Mouse (Mus musculus): ENCODE measurements at regions not wholly inside any gene's neighbourhood (a gene's known extent, or its start where the extent isn't known, plus 50 kb on each side); places are given as distances from the start of the nearest gene placed in this dataset.

GRCm38 (mm10) chr15:52863494-52863893 lies 1021.2 kb upstream of the Gm7489 start:
- no peak overlapping the region for H3K27ac ChIP-seq (ENCODE audit: low read depth, low read length)
- H3K9me3 ChIP-seq (replicated peaks; ENCODE audit: control insufficient read depth, low read length), result no peaks in the 10 kb centered on the region
- no peak for ATAC-seq (replicated peaks; ENCODE audit: insufficient number of reproducible peaks, low FRiP score, low TSS enrichment)
- H3K4me1 ChIP-seq (ENCODE audit: control insufficient read depth, insufficient read depth, low read length), result no peaks in the 10 kb centered on the region
- no peak overlapping the region for H3K4me2 ChIP-seq
- WGBS (ENCODE audit: insufficient replicate concordance), result 79% methylated on average over 4 of the region's 4 CpGs
- no peaks in the 10 kb centered on the region for H3K36me3 ChIP-seq (ENCODE audit: control insufficient read depth, insufficient read depth, low read length)
- H3K27me3 ChIP-seq (ENCODE audit: control insufficient read depth, insufficient read depth, low read length), result no peaks in the 10 kb centered on the region
- no peak overlapping the region for H3K9ac ChIP-seq (ENCODE audit: low read depth, low read length)
- no peak overlapping the region for H3K4me3 ChIP-seq (ENCODE audit: low read depth, low read length)

DNA sequence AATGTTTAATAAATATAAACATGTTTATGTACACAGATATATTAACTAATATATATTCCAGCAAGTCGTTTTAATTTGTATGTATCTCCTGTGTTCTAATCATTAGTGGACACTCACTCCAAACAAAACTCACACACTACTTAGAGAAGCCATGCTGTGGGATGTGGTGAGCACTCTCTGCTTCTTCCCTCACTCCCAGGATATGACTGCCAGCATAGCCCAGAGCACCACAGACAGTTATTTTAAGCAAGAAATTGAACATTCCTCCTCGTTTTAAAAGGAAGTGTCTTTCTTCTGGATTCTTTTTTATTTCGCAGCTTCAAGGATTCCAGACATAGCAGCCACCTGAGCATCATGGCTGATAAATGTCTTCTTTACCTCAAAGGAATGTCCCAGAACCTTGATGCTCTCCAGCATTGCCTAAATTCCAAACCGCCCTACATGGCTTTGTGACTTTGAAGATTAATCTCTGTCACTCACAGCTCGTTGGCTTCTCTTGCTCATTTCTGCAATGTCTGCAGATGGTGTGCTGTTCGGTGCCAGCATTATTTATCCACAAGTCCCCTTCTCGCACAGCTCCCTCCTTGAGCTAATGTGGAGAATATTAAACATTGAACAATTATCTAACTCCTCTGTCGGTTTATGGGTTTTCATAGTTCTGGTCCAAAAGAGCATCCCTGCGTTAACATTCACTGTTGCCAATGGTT lies 992.3 kb upstream of the Gm7489 start:
- H3K27ac ChIP-seq (ENCODE audit: low read depth, low read length), result no peak overlapping the region
- H3K4me1 ChIP-seq (ENCODE audit: control insufficient read depth, insufficient read depth, low read length), result no peaks in the 10 kb centered on the region
- no peak overlapping the region for H3K4me2 ChIP-seq
- H3K27me3 ChIP-seq (ENCODE audit: control insufficient read depth, insufficient read depth, low read length), result no peaks in the 10 kb centered on the region
- ATAC-seq (replicated peaks; ENCODE audit: insufficient number of reproducible peaks, low FRiP score, low TSS enrichment), result no peak
- no peak overlapping the region for H3K4me3 ChIP-seq (ENCODE audit: low read depth, low read length)
- H3K36me3 ChIP-seq (ENCODE audit: control insufficient read depth, insufficient read depth, low read length), result no peaks in the 10 kb centered on the region
- 62% methylated on average over 9 of the region's 9 CpGs for WGBS (ENCODE audit: insufficient replicate concordance)
- no peak overlapping the region for H3K9ac ChIP-seq (ENCODE audit: low read depth, low read length)
- no peaks in the 10 kb centered on the region for H3K9me3 ChIP-seq (replicated peaks; ENCODE audit: control insufficient read depth, low read length)

- H3K9ac ChIP-seq (ENCODE audit: low read depth, low read length), result no peak overlapping the region
- no peak overlapping the region for H3K4me2 ChIP-seq
- H3K4me1 ChIP-seq (ENCODE audit: control insufficient read depth, insufficient read depth, low read length), result no peaks in the 10 kb centered on the region
- ATAC-seq (replicated peaks; ENCODE audit: insufficient number of reproducible peaks, low FRiP score, low TSS enrichment), result no peak
- H3K9me3 ChIP-seq (replicated peaks; ENCODE audit: control insufficient read depth, low read length), result no peaks in the 10 kb centered on the region
- H3K27me3 ChIP-seq (ENCODE audit: control insufficient read depth, insufficient read depth, low read length), result no peaks in the 10 kb centered on the region
- H3K36me3 ChIP-seq (ENCODE audit: control insufficient read depth, insufficient read depth, low read length), result no peaks in the 10 kb centered on the region
- H3K4me3 ChIP-seq (ENCODE audit: low read depth, low read length), result no peak overlapping the region
- WGBS (ENCODE audit: insufficient replicate concordance), result 37% methylated on average over 1 of the region's 1 CpGs
- no peak overlapping the region for H3K27ac ChIP-seq (ENCODE audit: low read depth, low read length)
Measured at GRCm38 (mm10) chr15:52898107-52898506, 986.6 kb upstream of the Gm7489 start.

DNA sequence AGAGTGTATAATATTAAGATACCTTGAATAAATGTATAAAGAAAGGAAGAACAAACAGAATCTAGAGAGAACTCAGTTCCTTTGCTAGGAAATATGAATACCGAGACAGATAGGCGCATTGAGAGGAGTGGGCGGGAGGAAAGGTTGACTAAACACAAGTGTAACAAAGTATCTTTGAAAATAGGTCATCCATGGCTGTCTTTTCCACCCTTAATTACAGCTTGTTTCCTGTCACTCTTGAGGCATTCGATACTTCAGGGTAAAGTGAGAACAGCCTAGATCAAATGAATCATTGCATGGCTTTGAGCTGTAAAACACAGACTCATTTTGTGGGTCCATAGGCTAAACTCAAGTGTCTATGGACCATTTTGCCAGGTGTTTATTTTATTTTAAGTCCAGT lies 985.3 kb upstream of the Gm7489 start:
- 80% methylated on average over 4 of the region's 4 CpGs for WGBS (ENCODE audit: insufficient replicate concordance)
- no peak overlapping the region for H3K4me2 ChIP-seq

GRCm38 (mm10) chr15:52899822-52900221 lies 984.9 kb upstream of the Gm7489 start:
- ATAC-seq (replicated peaks; ENCODE audit: insufficient number of reproducible peaks, low FRiP score, low TSS enrichment), result no peak
- WGBS (ENCODE audit: insufficient replicate concordance), result 67% methylated on average over 3 of the region's 3 CpGs

More for the DNA sequence above, 985.3 kb upstream of the Gm7489 start:
- H3K36me3 ChIP-seq (ENCODE audit: control insufficient read depth, insufficient read depth, low read length), result no peaks in the 10 kb centered on the region
- no peaks in the 10 kb centered on the region for H3K27me3 ChIP-seq (ENCODE audit: control insufficient read depth, insufficient read depth, low read length)
- H3K9ac ChIP-seq (ENCODE audit: low read depth, low read length), result no peak overlapping the region
- no peak overlapping the region for H3K4me3 ChIP-seq (ENCODE audit: low read depth, low read length)
- no peaks in the 10 kb centered on the region for H3K9me3 ChIP-seq (replicated peaks; ENCODE audit: control insufficient read depth, low read length)
- ATAC-seq (replicated peaks; ENCODE audit: insufficient number of reproducible peaks, low FRiP score, low TSS enrichment), result no peak
- no peak overlapping the region for H3K27ac ChIP-seq (ENCODE audit: low read depth, low read length)
- H3K4me1 ChIP-seq (ENCODE audit: control insufficient read depth, insufficient read depth, low read length), result no peaks in the 10 kb centered on the region

GRCm38 (mm10) chr15:52905231-52905630 lies 979.5 kb upstream of the Gm7489 start:
- H3K4me2 ChIP-seq, result no peak overlapping the region
- no peaks in the 10 kb centered on the region for H3K36me3 ChIP-seq (ENCODE audit: control insufficient read depth, insufficient read depth, low read length)
- no peaks in the 10 kb centered on the region for H3K27me3 ChIP-seq (ENCODE audit: control insufficient read depth, insufficient read depth, low read length)
- no peaks in the 10 kb centered on the region for H3K4me1 ChIP-seq (ENCODE audit: control insufficient read depth, insufficient read depth, low read length)
- no peaks in the 10 kb centered on the region for H3K9me3 ChIP-seq (replicated peaks; ENCODE audit: control insufficient read depth, low read length)
- H3K4me3 ChIP-seq (ENCODE audit: low read depth, low read length), result no peak overlapping the region
- 74% methylated on average over 3 of the region's 3 CpGs for WGBS (ENCODE audit: insufficient replicate concordance)
- ATAC-seq (replicated peaks; ENCODE audit: insufficient number of reproducible peaks, low FRiP score, low TSS enrichment), result no peak
- no peak overlapping the region for H3K9ac ChIP-seq (ENCODE audit: low read depth, low read length)
- H3K27ac ChIP-seq (ENCODE audit: low read depth, low read length), result no peak overlapping the region

More at GRCm38 (mm10) chr15:52899822-52900221, 984.9 kb upstream of the Gm7489 start:
- H3K9me3 ChIP-seq (replicated peaks; ENCODE audit: control insufficient read depth, low read length), result no peaks in the 10 kb centered on the region
- H3K27ac ChIP-seq (ENCODE audit: low read depth, low read length), result no peak overlapping the region
- H3K4me3 ChIP-seq (ENCODE audit: low read depth, low read length), result no peak overlapping the region
- H3K36me3 ChIP-seq (ENCODE audit: control insufficient read depth, insufficient read depth, low read length), result no peaks in the 10 kb centered on the region
- H3K4me2 ChIP-seq, result no peak overlapping the region
- H3K27me3 ChIP-seq (ENCODE audit: control insufficient read depth, insufficient read depth, low read length), result no peaks in the 10 kb centered on the region
- H3K9ac ChIP-seq (ENCODE audit: low read depth, low read length), result no peak overlapping the region
- no peaks in the 10 kb centered on the region for H3K4me1 ChIP-seq (ENCODE audit: control insufficient read depth, insufficient read depth, low read length)

DNA sequence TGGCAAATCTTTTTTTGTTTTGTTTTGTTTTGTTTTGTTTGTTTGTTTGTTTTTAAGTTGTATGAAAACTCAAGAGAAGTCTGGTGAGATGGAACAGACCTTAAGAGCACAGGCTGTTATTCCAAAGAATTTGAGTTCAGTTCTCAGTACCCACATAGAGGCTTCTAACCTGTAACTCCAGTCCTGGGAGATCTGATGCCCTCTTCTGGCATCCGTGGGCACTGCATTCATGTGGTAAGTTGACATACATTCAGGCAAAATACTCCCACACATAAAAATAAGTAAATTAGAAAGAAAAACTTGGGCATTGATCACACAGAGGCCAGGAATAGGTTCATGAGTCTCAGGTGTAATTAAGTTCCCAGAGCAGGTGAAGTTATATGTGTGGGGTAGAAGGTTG lies 977.5 kb upstream of the Gm7489 start:
- Histone ChIP-seq H3K27ac (ENCODE audit: low read depth, low read length) (no peak overlapping the region), H3K9me3 (replicated peaks; ENCODE audit: control insufficient read depth, low read length) (no peaks in the 10 kb centered on the region), H3K36me3 (ENCODE audit: control insufficient read depth, insufficient read depth, low read length) (no peaks in the 10 kb centered on the region), H3K4me1 (ENCODE audit: control insufficient read depth, insufficient read depth, low read length) (no peaks in the 10 kb centered on the region), H3K9ac (ENCODE audit: low read depth, low read length) (no peak overlapping the region), H3K4me3 (ENCODE audit: low read depth, low read length) (no peak overlapping the region), H3K27me3 (ENCODE audit: control insufficient read depth, insufficient read depth, low read length) (no peaks in the 10 kb centered on the region), H3K4me2 (no peak overlapping the region)
- ATAC-seq (replicated peaks; ENCODE audit: insufficient number of reproducible peaks, low FRiP score, low TSS enrichment), result no peak
- 39% methylated on average over 1 of the region's 1 CpGs for WGBS (ENCODE audit: insufficient replicate concordance)

DNA sequence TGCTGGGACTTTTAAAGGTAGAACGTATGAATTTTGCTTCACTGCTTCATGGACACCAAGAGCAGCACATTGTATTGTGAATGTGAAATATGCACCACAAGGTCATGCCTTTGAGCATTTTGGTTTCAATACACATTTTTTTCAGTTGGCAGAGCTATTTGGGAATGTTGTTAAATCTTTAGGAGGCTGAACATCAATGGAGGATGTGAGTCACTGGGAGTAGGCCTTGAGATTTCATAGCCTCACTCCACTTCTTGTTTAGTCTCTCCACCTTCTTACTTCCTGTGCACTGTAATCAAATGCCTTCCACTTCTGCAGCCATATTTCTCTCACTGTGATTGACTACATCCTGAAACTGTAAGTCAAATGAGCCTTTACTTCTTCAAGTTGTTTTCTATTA lies 962.4 kb upstream of the Gm7489 start:
- no peak for ATAC-seq (replicated peaks; ENCODE audit: insufficient number of reproducible peaks, low FRiP score, low TSS enrichment)
- no peaks in the 10 kb centered on the region for H3K27me3 ChIP-seq (ENCODE audit: control insufficient read depth, insufficient read depth, low read length)
- H3K36me3 ChIP-seq (ENCODE audit: control insufficient read depth, insufficient read depth, low read length), result no peaks in the 10 kb centered on the region
- no peaks in the 10 kb centered on the region for H3K4me1 ChIP-seq (ENCODE audit: control insufficient read depth, insufficient read depth, low read length)
- no peak overlapping the region for H3K4me2 ChIP-seq
- H3K9me3 ChIP-seq (replicated peaks; ENCODE audit: control insufficient read depth, low read length), result 0 out of 2 replicates have a peak, but pooled peaks cover 4% of the 10 kb centered on the region
- no peak overlapping the region for H3K27ac ChIP-seq (ENCODE audit: low read depth, low read length)
- H3K4me3 ChIP-seq (ENCODE audit: low read depth, low read length), result no peak overlapping the region
- 79% methylated on average over 1 of the region's 1 CpGs for WGBS (ENCODE audit: insufficient replicate concordance)
- H3K9ac ChIP-seq (ENCODE audit: low read depth, low read length), result no peak overlapping the region

DNA sequence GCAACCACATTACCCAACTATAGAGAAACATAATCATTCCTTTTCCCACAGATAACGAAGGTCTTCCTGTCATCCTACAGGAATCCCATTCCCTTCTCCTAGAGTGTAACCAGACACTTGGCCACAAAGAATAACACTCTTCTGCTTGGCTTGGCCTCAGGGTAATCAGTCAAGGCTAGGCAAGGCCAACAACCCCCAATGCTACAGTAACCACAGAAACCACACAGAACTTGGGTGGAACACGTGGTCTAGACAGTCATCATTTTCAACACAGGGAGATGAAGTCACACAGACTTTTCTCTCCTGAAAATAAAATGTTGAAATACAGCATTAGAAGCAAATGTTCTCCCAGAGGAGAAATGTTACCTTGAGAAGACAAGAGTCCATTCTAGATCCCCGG lies 956.3 kb upstream of the Gm7489 start:
- 45% methylated on average over 3 of the region's 3 CpGs for WGBS (ENCODE audit: insufficient replicate concordance)
- ATAC-seq (replicated peaks; ENCODE audit: insufficient number of reproducible peaks, low FRiP score, low TSS enrichment), result no peak; the same call in 1 of the 2 replicates
- H3K36me3 ChIP-seq (ENCODE audit: control insufficient read depth, insufficient read depth, low read length), result no peaks in the 10 kb centered on the region
- H3K9ac ChIP-seq (ENCODE audit: low read depth, low read length), result no peak overlapping the region
- H3K4me2 ChIP-seq, result no peak overlapping the region
- no peaks in the 10 kb centered on the region for H3K27me3 ChIP-seq (ENCODE audit: control insufficient read depth, insufficient read depth, low read length)
- no peaks in the 10 kb centered on the region for H3K9me3 ChIP-seq (replicated peaks; ENCODE audit: control insufficient read depth, low read length)
- H3K4me1 ChIP-seq (ENCODE audit: control insufficient read depth, insufficient read depth, low read length), result no peaks in the 10 kb centered on the region
- no peak overlapping the region for H3K4me3 ChIP-seq (ENCODE audit: low read depth, low read length)
- no peak overlapping the region for H3K27ac ChIP-seq (ENCODE audit: low read depth, low read length)

Measured in heart, embryonic 11.5 days (tissue).